Mouse (Mus musculus) urinary bladder, postnatal 10 days (tissue): Measurements from ENCODE around the gene Dhrs3.

Experiments
- DNase-seq: peaks from one replicate; pipeline ENCODE4 v3.0.0; 2022; ENCODE audit warnings: low spot score

Dhrs3 gene

GRCm38 (mm10) chr4:144972948-144973720 lies 80.5 kb downstream of the Dhrs3 start:
- no peak for DNase-seq

GRCm38 (mm10) chr4:144974458-144974857 lies 81.8 kb downstream of the Dhrs3 start:
- no peak for DNase-seq

GRCm38 (mm10) chr4:144975505-144975904 lies 82.9 kb downstream of the Dhrs3 start:
- no peak for DNase-seq

- DNase-seq = no peak
Observed at GRCm38 (mm10) chr4:144977057-144977456, 84.4 kb downstream of the Dhrs3 start.
